Mouse (Mus musculus) stomach, embryonic 14.5 days (tissue): ENCODE results near the gene Xkr8. TPM values are rescaled to one million over a fixed set of nuclear protein-coding genes. Genes with fewer than 3 reads are reported as not detected.

Experiments used
- polyA plus RNA-seq: library from polyadenylated mRNA; unstranded; fragments of >200 nt; fragmentation: Nextera tagmentation; extraction: Ambion mirVana; gene quantifications from 2 replicates; pipeline ENCODE4 v1.2.1, GENCODE M21; 2014

Xkr8 gene
- polyA plus RNA-seq, 1 experiment from 2014 or later, result 6.3 TPM

Other genes starting within 250 kb of the Xkr8 start
- 9.6 and 10.1 TPM in 2 replicates for gene Sesn2, start 222.0 kb downstream of the Xkr8 start, polyA plus RNA-seq
- gene Atpif1, start 198.9 kb downstream of the Xkr8 start, polyA plus RNA-seq, result 1,247 and 1,358 TPM in 2 replicates
- 163 and 171 TPM in 2 replicates for gene Dnajc8, start 197.0 kb downstream of the Xkr8 start, polyA plus RNA-seq
- 1.0 and 1.2 TPM in 2 replicates for gene Ptafr, start 168.5 kb downstream of the Xkr8 start, polyA plus RNA-seq
- 30.4 and 32.3 TPM in 2 replicates for gene Eya3, start 93.6 kb downstream of the Xkr8 start, polyA plus RNA-seq
- 5.0 and 6.2 TPM in 2 replicates for gene Smpdl3b, start 24.7 kb upstream of the Xkr8 start, polyA plus RNA-seq
- gene Rpa2, start 35.8 kb upstream of the Xkr8 start, polyA plus RNA-seq, result 102 and 105 TPM in 2 replicates
- gene Themis2, start 63.8 kb upstream of the Xkr8 start, polyA plus RNA-seq, result 1.1 and 1.9 TPM in 2 replicates
- 55.9 and 57.9 TPM in 2 replicates for gene Ppp1r8, start 110.6 kb upstream of the Xkr8 start, polyA plus RNA-seq
- gene Stx12, start 152.0 kb upstream of the Xkr8 start, polyA plus RNA-seq, result 63.2 and 66.0 TPM in 2 replicates
- gene Fam76a, start 190.0 kb upstream of the Xkr8 start, polyA plus RNA-seq, result 45.7 and 47.0 TPM in 2 replicates
- gene Fgr, start 241.5 kb upstream of the Xkr8 start, polyA plus RNA-seq, result 0.13 and 0.19 TPM in 2 replicates